Mouse (Mus musculus) adrenal gland, postnatal 36 days (tissue): ENCODE data around the gene Prc1. TPM values are rescaled to one million over a fixed set of nuclear protein-coding genes. Genes with fewer than 3 reads are reported as not detected.

Source experiments
- total RNA-seq, 2 experiments: library from RNA; stranded (reverse); gene quantifications; 2 replicates each; pipeline ENCODE4 v1.2.3; 2021

Prc1 gene
- total RNA-seq, 2 experiments from 2014 or later: 12.4 to 12.8 TPM

Other genes with a start within 250 kb of the Prc1 start
- 100 to 1,000 TPM; 148 to 188 TPM for gene Idh2, start 179.1 kb upstream of the Prc1 start, total RNA-seq
- 10 to 100 TPM; 47.3 to 57.2 TPM for gene Sema4b, start 107.6 kb upstream of the Prc1 start, total RNA-seq
- 10 to 100 TPM; 65.1 to 70.1 TPM for gene Cib1, start 61.6 kb upstream of the Prc1 start, total RNA-seq
- gene Gdpgp1, start 61.6 kb upstream of the Prc1 start, total RNA-seq: 1 to 10 TPM; 3.8 to 3.9 TPM
- gene Ttll13, start 48.1 kb upstream of the Prc1 start, total RNA-seq: under 1 TPM; 0.59 to 0.83 TPM
- gene Ngrn, start 33.2 kb upstream of the Prc1 start, total RNA-seq: 10 to 100 TPM; 43.1 to 58.6 TPM
- gene Vps33b, start 24.8 kb upstream of the Prc1 start, total RNA-seq: 10 to 100 TPM; 19.1 to 31.5 TPM
- 10 to 100 TPM in 1 of 2 experiments, 1 to 10 TPM in 1; 8.9 to 12.0 TPM for gene Rccd1, start 30.0 kb downstream of the Prc1 start, total RNA-seq
- 10 to 100 TPM; 55.0 to 74.8 TPM for gene Unc45a, start 46.6 kb downstream of the Prc1 start, total RNA-seq
- 10 to 100 TPM; 30.0 to 40.7 TPM for gene Hddc3, start 48.7 kb downstream of the Prc1 start, total RNA-seq
- 10 to 100 TPM; 81.4 to 94.8 TPM for gene Man2a2, start 76.9 kb downstream of the Prc1 start, total RNA-seq
- gene Fes, start 93.5 kb downstream of the Prc1 start, total RNA-seq: 10 to 100 TPM in 1 of 2 experiments, 1 to 10 TPM in 1; 7.5 to 11.4 TPM
- gene Furin, start 111.0 kb downstream of the Prc1 start, total RNA-seq: 100 to 1,000 TPM; 155 to 170 TPM
- 1 to 10 TPM; 3.4 to 3.9 TPM for gene Blm, start 240.7 kb downstream of the Prc1 start, total RNA-seq